Mouse (Mus musculus): Measurements from ENCODE around the gene Osbpl6. TPM values are rescaled to one million over a fixed set of nuclear protein-coding genes. Genes with fewer than 3 reads are reported as not detected.
A peak's percentile ranks its signal among the peaks of the same experiment; 100 is the strongest.

Gene Osbpl6
- total RNA-seq, 2 experiments from 2014 or later = 45.1 to 49.3 TPM

GRCm38 (mm10) chr2:76491371-76491770 lies 85.1 kb downstream of the Osbpl6 start:
- intact Hi-C loops (cut with DNase I) = no loop called here

GRCm38 (mm10) chr2:76492224-76492623 lies 85.9 kb downstream of the Osbpl6 start:
- intact Hi-C loops (cut with DNase I) = no loop called here
- no peak for DNase-seq

More at GRCm38 (mm10) chr2:76491371-76491770, 85.1 kb downstream of the Osbpl6 start:
- no peak for DNase-seq

DNA sequence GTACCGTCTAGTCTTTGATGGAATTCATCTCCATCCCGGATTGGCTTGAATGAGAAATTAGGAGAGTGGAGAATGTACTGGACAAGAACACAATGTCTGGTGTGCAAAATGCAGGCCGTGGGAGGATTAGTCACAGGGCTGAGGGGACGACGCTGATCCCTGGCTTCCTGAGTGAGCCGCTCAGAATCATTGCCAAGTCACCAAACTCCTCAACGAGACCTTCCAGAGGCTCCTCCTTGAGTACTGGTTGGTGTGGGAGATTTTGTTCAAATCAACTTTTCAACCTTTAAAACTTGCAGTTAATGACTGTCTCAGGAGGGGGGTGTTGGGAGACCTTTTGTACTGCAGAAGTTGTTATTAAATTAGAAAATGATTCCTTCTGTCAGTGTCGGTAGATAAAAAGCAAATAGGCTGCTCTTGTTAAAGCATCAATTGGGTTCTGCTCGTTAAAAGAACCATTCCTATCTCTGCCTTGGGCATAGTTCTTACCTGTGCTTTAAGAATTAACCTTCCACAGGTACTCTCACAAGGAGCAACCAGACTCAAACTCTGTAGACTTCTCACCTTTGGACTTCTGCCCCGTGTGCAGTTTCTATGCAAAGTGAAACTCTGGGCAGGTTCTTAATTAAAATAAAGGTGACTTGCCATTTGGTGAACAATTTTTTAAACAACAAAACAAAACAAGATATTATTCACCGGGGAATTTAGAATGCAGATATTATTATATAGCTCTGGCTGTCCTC lies 89.9 kb downstream of the Osbpl6 start:
- intact Hi-C loops (cut with DNase I) = no loop called here
- no peak for DNase-seq

DNA sequence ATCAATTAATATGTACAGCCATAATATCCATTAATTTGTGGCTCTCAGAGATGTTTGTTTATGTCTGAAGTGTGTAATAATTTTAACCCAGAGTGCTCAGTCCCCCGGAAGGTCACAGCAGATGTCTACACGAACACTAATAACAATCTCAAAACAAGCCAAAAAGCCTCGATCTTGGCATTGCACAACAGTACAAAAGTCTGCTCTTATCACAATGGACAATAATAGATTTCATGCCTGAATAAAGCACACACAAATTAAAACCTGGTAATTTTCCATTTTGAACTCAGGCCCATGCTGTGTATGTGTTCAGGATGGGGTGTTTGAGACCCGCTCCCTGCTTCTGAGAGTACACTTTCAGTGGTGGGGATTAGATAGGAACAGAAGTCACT lies 90.4 kb downstream of the Osbpl6 start:
- intact Hi-C loops (cut with DNase I) = no loop called here
- no peak for DNase-seq

GRCm38 (mm10) chr2:76498891-76499290 lies 92.6 kb downstream of the Osbpl6 start:
- intact Hi-C loops (cut with DNase I) = no loop called here
- no peak for DNase-seq

GRCm38 (mm10) chr2:76504122-76504839 lies 98.0 kb downstream of the Osbpl6 start:
- intact Hi-C loops (cut with DNase I) = no loop called here
- DNase-seq = no peak

DNA sequence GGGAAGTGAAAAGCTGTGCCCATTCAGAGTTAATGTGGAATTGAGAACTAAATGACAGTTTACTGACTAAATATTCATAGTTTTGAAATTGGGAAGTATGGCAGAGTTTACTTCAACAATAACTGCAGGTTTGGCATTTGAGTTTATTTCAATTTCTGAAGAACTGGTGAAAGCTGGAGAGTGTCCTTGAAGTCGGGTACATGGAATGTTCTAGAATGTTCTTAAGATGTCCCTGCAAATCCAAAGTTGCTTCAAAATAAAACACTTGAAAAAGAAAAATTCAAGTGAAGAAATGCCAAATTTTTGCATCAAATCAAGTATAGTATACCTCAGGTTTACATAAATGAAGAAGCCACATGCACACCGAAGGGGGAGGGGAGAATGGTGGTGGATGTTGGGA lies 98.7 kb downstream of the Osbpl6 start:
- intact Hi-C loops (cut with DNase I) = no loop called here
- DNase-seq = no peak

DNA sequence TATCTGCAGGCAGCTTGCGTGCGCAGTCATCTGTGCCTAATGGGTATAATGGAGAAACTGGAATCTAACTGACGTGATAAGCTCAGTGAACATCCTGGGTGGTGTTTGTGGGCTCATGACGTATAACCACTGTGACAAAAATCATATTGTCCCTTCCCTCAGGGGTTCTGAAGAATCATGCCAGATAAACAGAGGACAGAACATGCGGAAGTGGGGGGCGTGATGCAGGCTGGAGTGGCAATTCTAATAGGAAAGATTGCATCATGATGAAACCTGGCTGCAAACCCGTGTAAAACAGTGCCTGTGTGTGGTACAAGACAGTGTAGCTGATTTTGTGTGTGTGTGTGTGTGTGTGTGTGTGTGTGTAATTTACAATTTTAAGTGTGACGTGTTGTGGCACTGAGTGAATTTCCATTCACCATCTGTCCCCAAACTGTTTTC lies 105.0 kb downstream of the Osbpl6 start:
- no peak for DNase-seq
- intact Hi-C loops (cut with DNase I) = no loop called here

- intact Hi-C loops (cut with DNase I) = no loop called here
Measured at GRCm38 (mm10) chr2:76512133-76512532, 105.8 kb downstream of the Osbpl6 start.

GRCm38 (mm10) chr2:76512888-76513287 lies 106.6 kb downstream of the Osbpl6 start:
- DNase-seq = no peak
- intact Hi-C loops (cut with DNase I) = no loop called here

More at GRCm38 (mm10) chr2:76512133-76512532, 105.8 kb downstream of the Osbpl6 start:
- DNase-seq = no peak

- intact Hi-C loops (cut with DNase I) = no loop called here
Measured at GRCm38 (mm10) chr2:76513296-76513695, 107.0 kb downstream of the Osbpl6 start.

DNA sequence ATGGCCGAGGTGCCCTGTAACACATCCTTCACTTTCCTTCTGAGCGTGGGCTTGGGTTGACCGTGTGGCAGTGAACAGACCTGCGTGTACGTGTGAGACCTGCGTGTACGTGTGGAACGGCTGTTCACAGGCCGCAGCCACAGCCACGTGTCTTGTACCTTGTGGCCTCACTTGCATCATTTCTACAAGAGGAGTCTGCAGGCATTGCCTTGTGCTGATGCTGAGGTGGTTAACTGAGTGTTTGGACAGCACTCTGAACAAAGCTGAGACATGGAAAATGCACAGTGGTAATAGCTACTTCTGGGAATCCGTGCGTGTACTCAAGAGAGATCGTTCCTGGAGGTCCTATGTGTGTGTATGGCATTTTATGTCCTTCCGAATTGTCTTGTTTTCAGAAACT lies 111.2 kb downstream of the Osbpl6 start:
- intact Hi-C loops (cut with DNase I) = no loop called here
- DNase-seq = no peak

More at GRCm38 (mm10) chr2:76513296-76513695, 107.0 kb downstream of the Osbpl6 start:
- DNase-seq = no peak

GRCm38 (mm10) chr2:76518407-76519063 lies 112.2 kb downstream of the Osbpl6 start:
- intact Hi-C loops (cut with DNase I) = no loop called here
- no peak for DNase-seq

GRCm38 (mm10) chr2:76521585-76521984 lies 115.3 kb downstream of the Osbpl6 start:
- no peak for DNase-seq
- intact Hi-C loops (cut with DNase I) = no loop called here

DNA sequence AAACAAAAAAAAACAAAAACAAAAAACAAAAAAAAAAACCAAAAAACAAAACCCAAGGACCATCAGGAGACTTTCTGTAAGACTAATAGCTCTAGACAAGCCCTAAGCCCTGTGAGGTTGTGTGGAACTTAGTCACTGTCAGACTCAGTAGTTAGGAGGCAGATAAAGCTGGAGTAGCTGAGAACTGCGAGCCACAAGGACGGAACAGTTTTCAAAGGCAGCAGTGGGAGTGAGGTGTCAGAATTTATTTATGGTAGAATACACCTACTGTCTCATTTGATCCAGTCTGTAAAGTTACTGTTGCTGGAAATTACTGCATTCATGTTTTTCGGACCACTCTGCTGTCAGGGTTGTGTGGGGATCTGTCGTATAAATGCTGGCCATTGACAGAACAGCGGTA lies 118.1 kb downstream of the Osbpl6 start:
- intact Hi-C loops (cut with DNase I) = no loop called here

DNA sequence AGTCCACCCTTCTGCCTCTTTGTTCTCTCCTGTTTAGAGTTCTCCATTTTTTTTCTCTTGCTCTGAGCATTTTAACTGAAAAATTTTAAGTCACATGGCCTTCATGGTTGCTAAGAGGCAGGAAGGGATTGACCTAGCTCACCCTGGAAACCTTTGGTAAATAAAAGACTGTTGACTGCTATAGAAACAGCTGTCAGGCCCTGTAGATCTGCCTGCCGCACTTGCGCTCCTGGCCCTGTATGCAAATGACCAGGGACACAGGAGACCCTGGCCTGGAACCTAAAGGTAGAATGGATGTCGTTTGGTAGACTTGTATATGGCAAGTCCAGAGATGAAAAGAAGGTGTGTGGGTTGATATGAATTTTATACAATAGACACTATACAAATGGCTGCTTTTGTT lies 119.3 kb downstream of the Osbpl6 start:
- intact Hi-C loops (cut with DNase I) = no loop called here
- no peak for DNase-seq

More for the DNA sequence above, 118.1 kb downstream of the Osbpl6 start:
- no peak for DNase-seq

DNA sequence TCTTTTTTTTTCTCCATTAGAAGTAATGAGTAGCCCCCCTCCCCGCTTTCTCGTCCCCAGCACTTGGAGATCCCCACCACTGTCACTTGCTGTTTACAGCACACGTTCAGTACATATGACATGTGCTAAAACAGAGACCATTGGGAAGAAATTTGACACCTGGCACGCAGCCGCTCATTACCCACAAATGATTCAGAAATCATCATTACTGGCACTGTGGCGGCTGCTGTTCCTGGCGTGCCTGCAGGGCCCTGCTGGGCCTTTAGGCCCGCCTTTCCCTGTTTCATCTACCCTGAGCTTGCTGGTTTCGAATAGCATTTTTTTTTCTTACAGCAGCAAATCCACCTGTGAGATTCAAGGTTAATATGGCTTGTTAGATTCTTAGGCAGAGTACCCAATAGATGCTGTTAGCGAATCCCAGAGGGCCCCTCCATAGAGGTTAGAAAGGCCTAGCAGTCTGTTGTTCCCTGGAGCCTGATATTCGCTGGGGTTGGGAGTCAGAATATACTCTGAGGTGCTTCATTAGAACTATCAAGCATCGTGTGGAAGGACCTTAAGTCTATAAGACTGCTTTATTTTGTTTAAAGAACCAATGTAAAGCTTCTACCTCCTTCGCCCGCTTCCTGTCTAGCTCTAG lies 126.3 kb downstream of the Osbpl6 start:
- peak; percentile 53 for DNase-seq
- intact Hi-C loops (cut with DNase I) = loop anchor here (10.0 kb wide), 1 partner anchor 118 kb away; no protein-coding TSS in a partner anchor

DNA sequence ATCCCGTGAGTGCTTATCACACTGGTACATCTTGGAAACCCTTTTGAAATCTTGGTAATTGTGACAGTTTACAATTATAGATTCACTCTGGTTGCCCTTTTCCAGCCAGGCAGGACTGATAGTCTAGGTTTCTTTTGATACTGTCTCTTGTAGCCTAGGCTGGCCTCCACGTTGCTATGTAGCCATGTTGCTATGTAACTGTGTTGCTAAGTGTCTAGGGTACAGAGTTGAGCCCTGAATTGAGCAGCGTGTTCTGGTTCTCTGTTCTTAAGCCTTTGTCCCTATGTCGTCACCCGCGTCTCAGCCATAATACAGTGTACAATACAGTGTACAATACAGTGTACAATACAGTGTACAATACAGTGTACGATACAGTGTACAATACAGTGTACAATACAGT lies 128.6 kb downstream of the Osbpl6 start:
- intact Hi-C loops (cut with DNase I) = loop anchor here (10.0 kb wide), 1 partner anchor 120 kb away; no protein-coding TSS in a partner anchor
- no peak for DNase-seq

DNA sequence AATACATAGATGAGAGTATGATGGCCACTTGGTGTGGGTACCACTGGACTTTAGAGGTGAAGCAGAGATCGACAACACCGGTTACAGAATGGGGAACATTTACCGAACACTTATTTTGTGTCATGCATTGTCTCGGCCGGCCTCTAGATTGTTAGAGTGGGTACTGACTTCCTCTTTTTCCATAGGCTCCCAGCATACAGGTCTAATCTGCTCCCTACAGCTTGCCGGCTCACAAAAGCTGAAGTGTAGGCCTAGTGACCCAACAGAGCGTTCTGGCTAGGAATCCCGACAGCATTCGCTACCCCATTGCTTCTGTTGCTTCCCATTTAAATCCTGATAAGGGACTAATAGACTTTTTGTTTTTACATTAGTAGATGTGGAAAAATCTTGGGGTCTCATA lies 135.6 kb downstream of the Osbpl6 start:
- intact Hi-C loops (cut with DNase I) = no loop called here
- DNase-seq = no peak

- DNase-seq = no peak
- intact Hi-C loops (cut with DNase I) = no loop called here
Measured at GRCm38 (mm10) chr2:76542921-76543320, 136.6 kb downstream of the Osbpl6 start.

DNA sequence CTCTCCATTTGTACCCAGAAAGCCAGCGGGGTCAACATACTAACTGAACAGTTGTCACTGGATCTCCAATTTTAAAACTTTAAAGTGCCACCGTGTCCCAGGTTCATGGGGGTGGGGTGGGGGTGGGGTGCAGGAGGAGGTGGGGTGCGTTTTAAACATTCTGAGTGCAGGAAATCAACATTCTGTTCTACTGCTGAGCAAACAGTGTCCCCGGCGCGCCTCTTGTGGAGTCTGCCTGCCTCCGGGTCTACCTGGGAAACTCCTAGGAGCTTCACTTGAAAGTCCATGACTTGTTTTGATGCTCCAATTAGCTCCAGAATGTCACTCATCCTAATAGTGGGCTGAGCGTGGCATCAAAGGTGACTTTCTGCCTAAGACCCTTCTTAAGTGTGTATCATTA lies 139.2 kb downstream of the Osbpl6 start:
- intact Hi-C loops (cut with DNase I) = no loop called here
- no peak for DNase-seq

Measured in left cerebral cortex, postnatal 4 days (tissue).